Mouse (Mus musculus) liver, adult (tissue): ENCODE results near the gene Thumpd3.

Experiments used
- GATA4 ChIP-seq: IDR thresholded peaks from 2 replicates; pipeline ENCODE4 v1.6.1; 2014; ENCODE audit warnings: mild to moderate bottlenecking, low read length; ENCODE audit not compliant: insufficient replicate concordance

The Thumpd3 gene

GRCm38 (mm10) chr6:113054552-113055107 lies 8.6 kb downstream of the Thumpd3 start:
- no peak for TF ChIP-seq GATA4

GRCm38 (mm10) chr6:113060892-113061563 lies 15.0 kb downstream of the Thumpd3 start:
- TF ChIP-seq GATA4, result no peak

GRCm38 (mm10) chr6:113062253-113062652 lies 16.2 kb downstream of the Thumpd3 start:
- TF ChIP-seq GATA4, result no peak

- TF ChIP-seq GATA4, result no peak
Measured at GRCm38 (mm10) chr6:113063363-113063762, 17.3 kb downstream of the Thumpd3 start.

- TF ChIP-seq GATA4, result no peak
Measured at GRCm38 (mm10) chr6:113065186-113065585, 19.2 kb downstream of the Thumpd3 start.

GRCm38 (mm10) chr6:113069154-113069553 lies 23.1 kb downstream of the Thumpd3 start:
- no peak for TF ChIP-seq GATA4

- no peak for TF ChIP-seq GATA4
Measured at GRCm38 (mm10) chr6:113075261-113075660, 29.2 kb downstream of the Thumpd3 start.

- peak; percentile 47; the same call in 1 of the 2 replicates for TF ChIP-seq GATA4
Measured at GRCm38 (mm10) chr6:113076012-113076685, 30.1 kb downstream of the Thumpd3 start.

GRCm38 (mm10) chr6:113076686-113077516 lies 30.9 kb downstream of the Thumpd3 start, which contains the start of gene Setd5:
Setd5 (plus strand) TSS chr6:113077365.
- no peak for TF ChIP-seq GATA4

- TF ChIP-seq GATA4, result no peak
Measured at GRCm38 (mm10) chr6:113077569-113078030, 31.6 kb downstream of the Thumpd3 start.

- no peak for TF ChIP-seq GATA4
Measured at GRCm38 (mm10) chr6:113078031-113078721, 32.2 kb downstream of the Thumpd3 start.

GRCm38 (mm10) chr6:113079492-113079891 lies 33.5 kb downstream of the Thumpd3 start:
- no peak for TF ChIP-seq GATA4

- TF ChIP-seq GATA4, result no peak
Measured at GRCm38 (mm10) chr6:113082229-113082628, 36.2 kb downstream of the Thumpd3 start.

- no peak for TF ChIP-seq GATA4
Measured at GRCm38 (mm10) chr6:113084590-113084989, 38.6 kb downstream of the Thumpd3 start.

GRCm38 (mm10) chr6:113093206-113093605 lies 47.2 kb downstream of the Thumpd3 start:
- TF ChIP-seq GATA4, result no peak
